Mouse (Mus musculus) right cerebral cortex, postnatal 36 days (tissue): ENCODE data around the gene Mfsd4b3.
A peak's percentile ranks its signal among the peaks of the same experiment; 100 is the strongest.
"Not testable (repeated sequence)": the region's sequence is repeated elsewhere in the genome, so short reads cannot be mapped to it uniquely, and the experiment has no call there.

ENCODE experiments used
- DNase-seq, 2 experiments: peaks; one replicate each; pipeline ENCODE4 v3.0.0; 2022; ENCODE audit warnings: low spot score in 2 of 2, mixed read lengths in 1 of 2

The Mfsd4b3 gene

DNA sequence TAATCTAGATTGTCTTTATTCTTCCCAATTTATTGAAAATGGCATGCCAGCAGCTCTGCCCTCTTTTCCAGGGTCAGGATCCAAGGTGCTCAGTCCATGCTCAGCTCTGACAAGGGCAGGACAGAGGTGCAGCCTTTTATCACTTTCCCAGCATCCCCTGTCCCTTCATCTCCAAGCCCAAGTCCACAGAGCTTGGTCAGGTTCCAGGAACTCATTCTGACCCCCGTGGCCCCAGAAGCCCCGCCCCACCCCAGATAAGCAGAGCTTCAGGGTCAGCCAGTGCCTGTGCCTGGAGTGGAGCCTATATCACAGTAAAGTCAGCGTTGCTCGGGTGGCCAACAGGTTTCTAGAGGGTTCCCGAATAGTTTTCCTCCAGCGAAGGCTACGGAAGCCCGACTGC is 35.4 kb downstream of the Mfsd4b3 start:
- DNase-seq = not testable (repeated sequence)

DNA sequence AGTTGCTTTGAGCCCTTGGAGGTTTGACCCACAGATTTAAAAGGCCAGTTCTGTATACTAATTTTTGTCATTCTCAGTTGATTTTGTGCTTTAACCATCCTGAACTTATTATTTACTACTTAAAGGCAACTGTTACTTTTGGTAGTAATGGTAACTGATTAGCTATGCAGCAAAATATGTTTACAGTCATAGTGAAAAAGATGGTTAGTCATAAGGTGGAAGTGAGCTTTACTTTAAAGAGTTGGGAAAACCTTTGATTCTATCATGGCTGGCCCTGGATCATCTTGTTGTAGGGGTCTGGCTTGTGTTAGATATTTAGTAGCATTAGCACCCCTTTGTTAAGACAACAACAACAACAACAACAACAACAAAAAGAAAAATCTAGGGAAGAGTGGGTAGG is 47.3 kb downstream of the Mfsd4b3 start:
- no peak for DNase-seq

DNA sequence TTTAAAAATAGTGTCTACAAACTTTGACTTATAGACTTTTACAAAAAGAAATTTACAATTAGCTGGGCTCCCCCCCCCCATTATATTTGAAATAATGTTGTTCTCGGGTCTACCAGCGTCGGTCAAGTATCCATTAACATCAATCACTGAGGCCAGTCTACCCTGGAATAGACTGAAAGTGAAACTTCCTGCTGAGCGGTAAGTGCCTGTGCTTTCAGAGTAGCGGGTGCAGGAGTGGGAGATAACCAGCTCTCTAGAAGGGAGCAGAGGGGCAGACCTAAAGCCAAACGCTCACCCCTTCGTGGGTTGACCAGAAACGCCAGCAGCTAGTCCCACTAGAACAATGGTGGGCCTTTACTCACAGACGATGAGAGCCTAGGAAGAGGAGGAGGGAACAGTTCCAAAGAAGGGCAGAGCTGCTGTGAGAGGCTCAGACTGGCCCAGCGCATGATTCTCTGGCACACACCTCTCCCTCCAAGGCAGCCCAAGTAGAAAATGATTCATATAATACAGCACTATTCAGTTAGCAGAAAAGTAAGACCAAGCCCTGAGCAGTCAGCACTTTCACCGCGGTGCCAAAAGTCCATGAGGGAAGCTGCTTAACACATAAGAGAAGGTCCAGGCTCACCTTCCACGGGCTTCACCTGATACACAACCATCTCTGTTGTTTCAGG is 51.0 kb downstream of the Mfsd4b3 start:
- no peak for DNase-seq

DNA sequence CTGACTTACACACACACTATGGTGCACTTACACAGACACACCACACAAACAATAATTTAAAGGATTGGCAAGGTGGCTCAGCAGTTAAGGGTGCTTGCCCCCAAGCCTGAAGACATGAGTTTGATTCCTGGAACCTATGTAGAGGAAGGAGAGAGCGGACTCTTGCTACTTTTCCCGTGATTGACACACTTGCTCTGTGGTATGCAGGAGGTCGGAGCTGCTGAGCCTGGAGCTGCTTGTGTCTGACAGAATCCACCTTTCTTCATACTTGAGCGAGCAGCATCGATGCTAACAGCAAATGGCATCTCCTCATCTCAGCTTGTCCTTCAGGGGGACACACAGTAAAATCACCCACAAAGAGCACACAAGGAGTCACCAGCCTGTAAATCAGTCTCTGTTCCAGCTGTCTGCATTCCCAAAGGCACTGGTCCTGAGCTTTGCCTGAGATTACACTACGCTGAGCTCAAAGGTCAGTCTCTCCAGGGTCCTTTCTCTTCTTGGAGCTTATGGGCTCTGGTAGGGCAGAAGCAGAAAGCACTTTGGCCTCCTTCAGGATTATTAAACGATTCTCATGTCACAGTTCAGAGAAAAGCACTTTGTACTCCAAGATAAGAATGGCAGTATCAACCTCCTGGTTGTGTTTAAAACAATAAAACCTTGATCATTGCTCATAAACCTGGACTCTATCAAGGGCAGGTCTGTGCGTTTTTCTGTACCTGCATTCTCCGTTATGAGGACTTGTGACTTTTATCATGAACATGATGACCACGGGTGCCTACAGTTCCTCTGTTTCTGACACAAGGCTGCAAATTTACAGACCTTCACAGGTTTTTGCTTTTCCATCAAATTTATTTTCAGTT is 52.9 kb downstream of the Mfsd4b3 start:
- no peak for DNase-seq

DNA sequence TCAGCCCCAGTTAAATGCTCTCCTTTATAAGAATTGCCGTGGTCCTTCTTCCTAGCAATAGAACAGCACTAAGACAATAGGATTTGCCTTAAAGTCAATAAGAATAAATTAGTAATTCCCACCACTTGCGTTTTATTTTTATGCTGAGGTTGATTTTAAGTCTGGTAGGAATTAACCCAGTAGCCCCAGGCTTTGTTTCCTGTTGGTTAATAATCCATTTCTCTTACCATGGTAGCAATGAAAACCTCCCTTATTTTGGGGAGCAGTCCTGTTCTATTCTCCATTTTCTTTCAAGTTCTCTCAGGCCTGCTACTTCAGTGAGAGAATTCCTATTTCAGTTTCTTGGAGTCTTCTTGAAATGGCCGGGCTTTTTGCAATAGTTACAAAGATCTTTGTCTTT is 55.8 kb downstream of the Mfsd4b3 start:
- DNase-seq = no peak

DNA sequence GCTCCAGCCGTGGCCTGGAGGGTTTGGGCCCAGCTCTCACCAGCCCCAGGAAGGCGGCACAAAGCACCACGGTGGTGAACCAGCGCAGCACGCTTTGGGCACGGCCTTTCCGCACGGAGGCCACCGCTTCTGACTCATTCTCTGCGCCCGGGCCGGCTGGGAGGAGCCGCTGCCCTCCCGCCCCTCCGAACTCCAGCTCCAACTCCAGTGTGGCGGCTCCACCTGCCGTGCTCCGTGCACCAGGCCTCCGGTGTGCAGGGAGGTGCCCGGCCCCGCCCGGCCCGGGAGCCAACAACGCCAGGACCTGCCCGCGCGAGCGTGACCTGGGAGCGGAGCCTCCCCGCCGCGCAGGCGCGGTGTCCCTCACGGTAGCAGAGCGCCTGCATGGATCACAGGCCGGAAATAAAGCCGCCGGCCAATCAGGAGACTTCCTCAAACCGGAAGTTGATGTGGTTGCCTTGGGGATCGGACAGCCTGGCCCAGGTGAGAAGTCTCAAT is 61.0 kb downstream of the Mfsd4b3 start, which contains the start of gene Mfsd4b4:
Gene Mfsd4b4 (minus strand): TSS at position 365 of the 498 bp plus-strand sequence.
- DNase-seq = peak; percentile 77 to 87
